ENCODE assay signal across 15 mouse cellular contexts in genomic region chr5:107177248-107177647, GRCm38 (mm10).
DNase-seq lines count a peak whose midpoint lies in the region; ATAC-seq and TF ChIP-seq lines count a peak whose summit lies in the region.
"Had no signal": no experiment of that assay in that cellular context is flagged by ENCODE, and none has a peak within 500 bp of the region (broad histone marks: within the 10 kb centered on the region; RNA-seq: fewer than 3 reads in every experiment).

No protein-coding gene starts in this region.

- H3K36me3 ChIP-seq in lung, embryonic 15.5 days, result no peaks in the 10 kb centered on the region
- H3K36me3 ChIP-seq in embryonic facial prominence, embryonic 13.5 days, result no peaks in the 10 kb centered on the region
- H3K36me3 ChIP-seq in thymus, adult 2 months (ENCODE audit: control insufficient read depth, insufficient read depth, low read length), result no peaks in the 10 kb centered on the region
- H3K36me3 ChIP-seq in kidney, embryonic 16.5 days (ENCODE audit: insufficient read depth, low read length), result no peaks in the 10 kb centered on the region
- H3K36me3 ChIP-seq in forebrain, embryonic 11.5 days (ENCODE audit: control insufficient read depth, insufficient read depth, low read length), result no peaks in the 10 kb centered on the region
- H3K36me3 ChIP-seq: limb, embryonic 13.5 days; midbrain, embryonic 13.5 days; neural tube, embryonic 13.5 days had no signal

- 55% methylated on average over 2 of the region's 2 CpGs for WGBS in lung, embryonic 15.5 days
- 55% methylated on average over 2 of the region's 2 CpGs for WGBS in embryonic facial prominence, embryonic 13.5 days
- 19% methylated on average over 2 of the region's 2 CpGs for WGBS in thymus, adult 2 months
- WGBS in kidney, embryonic 16.5 days, result 69% methylated on average over 2 of the region's 2 CpGs
- WGBS in forebrain, embryonic 11.5 days, result 88% methylated on average over 2 of the region's 2 CpGs

- no peak for DNase-seq in lung, postnatal 14 days
- DNase-seq in CD8-positive naive resting alpha-beta T cell, adult 2 months (ENCODE audit: low read depth in 2 of 2, low spot score in 2 of 2), result peak; percentile 14 to 47
- DNase-seq in thymus, adult 2 months, result peak; percentile 51
- DNase-seq in urinary bladder, postnatal 36 days (ENCODE audit: low spot score in 2 of 2), result no peak
- no peak for DNase-seq in forebrain, embryonic 11.5 days (ENCODE audit: low spot score)
- DNase-seq: adrenal gland, postnatal 10 days; cerebellum, adult 9-11 months; heart, postnatal 14 days had no signal

- TF ChIP-seq CTCF in thymus, adult 2 months (IDR thresholded peaks at IDR 0.05; ENCODE audit: borderline replicate concordance, control insufficient read depth, extremely low read depth, insufficient read depth, low read length, poor library complexity), result no peak

- no peak overlapping the region for H3K4me2 ChIP-seq in lung, embryonic 15.5 days
- H3K4me2 ChIP-seq in embryonic facial prominence, embryonic 13.5 days, result no peak overlapping the region
- H3K4me2 ChIP-seq in kidney, embryonic 16.5 days (replicated peaks; ENCODE audit: low read depth, low read length), result no peak overlapping the region
- H3K4me2 ChIP-seq in forebrain, embryonic 11.5 days (ENCODE audit: low read depth, low read length, severe bottlenecking), result no peak overlapping the region
- H3K4me2 ChIP-seq: forebrain, embryonic 13.5 days; limb, embryonic 13.5 days; midbrain, embryonic 13.5 days; neural tube, embryonic 13.5 days had no signal

- peak overlapping the region; percentile 48 for H3K27ac ChIP-seq in lung, embryonic 15.5 days
- H3K27ac ChIP-seq in embryonic facial prominence, embryonic 13.5 days, result peak overlapping the region; percentile 73; the same call in 1 of the 2 replicates
- no peak overlapping the region for H3K27ac ChIP-seq in thymus, adult 2 months (ENCODE audit: control insufficient read depth, insufficient read depth, low read length)
- no peak overlapping the region for H3K27ac ChIP-seq in kidney, embryonic 16.5 days (ENCODE audit: low read length)
- H3K27ac ChIP-seq in forebrain, embryonic 11.5 days (ENCODE audit: low read depth, low read length), result no peak overlapping the region
- H3K27ac ChIP-seq: forebrain, embryonic 13.5 days; limb, embryonic 13.5 days; midbrain, embryonic 13.5 days; neural tube, embryonic 13.5 days had no signal

- H3K9me3 ChIP-seq in lung, embryonic 15.5 days, result no peaks in the 10 kb centered on the region
- H3K9me3 ChIP-seq in embryonic facial prominence, embryonic 13.5 days, result no peaks in the 10 kb centered on the region
- no peaks in the 10 kb centered on the region for H3K9me3 ChIP-seq in kidney, embryonic 16.5 days (ENCODE audit: low read length)
- no peaks in the 10 kb centered on the region for H3K9me3 ChIP-seq in forebrain, embryonic 11.5 days (ENCODE audit: control insufficient read depth, low read length)
- H3K9me3 ChIP-seq: forebrain, embryonic 13.5 days; limb, embryonic 13.5 days; midbrain, embryonic 13.5 days; neural tube, embryonic 13.5 days had no signal

- H3K4me1 ChIP-seq in lung, embryonic 15.5 days, result peaks cover 34% of the 10 kb centered on the region
- H3K4me1 ChIP-seq in embryonic facial prominence, embryonic 13.5 days, result peaks cover 39% of the 10 kb centered on the region
- H3K4me1 ChIP-seq in thymus, adult 2 months (replicated peaks; ENCODE audit: control insufficient read depth, insufficient read depth, low read length), result peaks cover 9% of the 10 kb centered on the region
- H3K4me1 ChIP-seq in kidney, embryonic 16.5 days (ENCODE audit: insufficient read depth, low read length), result peaks cover 10% of the 10 kb centered on the region; the same call in 1 of the 2 replicates
- peaks cover 5% of the 10 kb centered on the region; the same call in 1 of the 2 replicates for H3K4me1 ChIP-seq in forebrain, embryonic 11.5 days (replicated peaks; ENCODE audit: control insufficient read depth, insufficient read depth, low read length)

- H3K4me3 ChIP-seq in lung, embryonic 15.5 days, result no peak overlapping the region
- no peak overlapping the region for H3K4me3 ChIP-seq in embryonic facial prominence, embryonic 13.5 days
- no peak overlapping the region for H3K4me3 ChIP-seq in thymus, adult 2 months (ENCODE audit: control insufficient read depth, insufficient read depth, low read length)
- H3K4me3 ChIP-seq in kidney, embryonic 16.5 days (ENCODE audit: low read length), result no peak overlapping the region
- H3K4me3 ChIP-seq in forebrain, embryonic 11.5 days (ENCODE audit: low read depth, low read length), result no peak overlapping the region
- H3K4me3 ChIP-seq: forebrain, embryonic 13.5 days; limb, embryonic 13.5 days; midbrain, embryonic 13.5 days; neural tube, embryonic 13.5 days had no signal

- H3K27me3 ChIP-seq in lung, embryonic 15.5 days, result no peaks in the 10 kb centered on the region
- H3K27me3 ChIP-seq in embryonic facial prominence, embryonic 13.5 days, result no peaks in the 10 kb centered on the region
- no peaks in the 10 kb centered on the region for H3K27me3 ChIP-seq in thymus, adult 2 months (ENCODE audit: control insufficient read depth, insufficient read depth, low read length)
- H3K27me3 ChIP-seq in kidney, embryonic 16.5 days (ENCODE audit: insufficient read depth, low read length), result no peaks in the 10 kb centered on the region
- no peaks in the 10 kb centered on the region for H3K27me3 ChIP-seq in forebrain, embryonic 11.5 days (ENCODE audit: control insufficient read depth, insufficient read depth, low read length)
- H3K27me3 ChIP-seq: limb, embryonic 13.5 days; midbrain, embryonic 13.5 days; neural tube, embryonic 13.5 days had no signal

- no peak overlapping the region for H3K9ac ChIP-seq in lung, embryonic 15.5 days
- no peak overlapping the region for H3K9ac ChIP-seq in embryonic facial prominence, embryonic 13.5 days
- no peak overlapping the region for H3K9ac ChIP-seq in kidney, embryonic 16.5 days (replicated peaks; ENCODE audit: low read length)
- no peak overlapping the region for H3K9ac ChIP-seq in forebrain, embryonic 11.5 days (ENCODE audit: low read length)
- H3K9ac ChIP-seq: forebrain, embryonic 13.5 days; limb, embryonic 13.5 days; midbrain, embryonic 13.5 days; neural tube, embryonic 13.5 days had no signal

- ATAC-seq in lung, embryonic 15.5 days (ENCODE audit: borderline replicate concordance, extremely low read depth, low FRiP score, low TSS enrichment), result peak; percentile 53; the same call in 1 of the 2 replicates
- no peak for ATAC-seq in embryonic facial prominence, embryonic 13.5 days (ENCODE audit: insufficient number of reproducible peaks, insufficient read depth, low FRiP score, low TSS enrichment, low read depth)
- ATAC-seq in kidney, embryonic 16.5 days (ENCODE audit: low FRiP score, low TSS enrichment), result no peak
- no peak for ATAC-seq in forebrain, embryonic 11.5 days (replicated peaks; ENCODE audit: low FRiP score)
- ATAC-seq: forebrain, embryonic 13.5 days; midbrain, embryonic 13.5 days had no signal

- no peak for TF ChIP-seq POLR2A in thymus, adult 2 months (IDR thresholded peaks at IDR 0.05; ENCODE audit: control insufficient read depth, extremely low read depth, insufficient read depth, low read length, poor library complexity)

Comparison
In these comparisons a context has a peak if more than half of its experiments do, and no peak if none do; other contexts are left out.
1. H3K27ac ChIP-seq: peak in lung, embryonic 15.5 days (single experiment) and embryonic facial prominence, embryonic 13.5 days (single experiment); none in thymus, adult 2 months (single experiment), kidney, embryonic 16.5 days (single experiment) and forebrain, embryonic 11.5 days (single experiment).
2. DNase-seq: peak in CD8-positive naive resting alpha-beta T cell, adult 2 months (2 of 2) and thymus, adult 2 months (single experiment); none in lung, postnatal 14 days (single experiment), urinary bladder, postnatal 36 days (0 of 2) and forebrain, embryonic 11.5 days (single experiment).